Mouse (Mus musculus) neural tube, embryonic 13.5 days (tissue): ENCODE measurements around the gene Ano6. TPM values are rescaled to one million over a fixed set of nuclear protein-coding genes. Genes with fewer than 3 reads are reported as not detected.

ENCODE experiments used
- ATAC-seq: fragments of 200-750 bp; cut with Nextera tagmentation; 2 replicates; pipeline ENCODE4 v1.8.0; 2017; ENCODE audit warnings: low read depth, mild to moderate bottlenecking, moderate TSS enrichment, moderate library complexity
- H3K27ac ChIP-seq: fragments of 300-500 bp; sonication (generic); replicated peaks from 2 replicates; pipeline ENCODE4 v1.5.1; 2015; ENCODE audit warnings: moderate library complexity, mild to moderate bottlenecking, inconsistent platforms
- H3K27me3 ChIP-seq: fragments of 300-500 bp; sonication (generic); 2 replicates; pipeline ENCODE4 v1.6.1; 2015; ENCODE audit warnings: mild to moderate bottlenecking, inconsistent platforms
- H3K36me3 ChIP-seq: fragments of 300-500 bp; sonication (generic); 2 replicates; pipeline ENCODE4 v1.6.1; 2015; ENCODE audit warnings: mild to moderate bottlenecking, inconsistent platforms
- H3K4me1 ChIP-seq: fragments of 300-500 bp; sonication (generic); replicated peaks from 2 replicates; pipeline ENCODE4 v1.6.1; 2015; ENCODE audit warnings: inconsistent platforms
- H3K4me2 ChIP-seq: fragments of 300-500 bp; sonication (generic); 2 replicates; pipeline ENCODE4 v1.6.1; 2015; ENCODE audit warnings: inconsistent platforms, mild to moderate bottlenecking, moderate library complexity
- H3K4me3 ChIP-seq: fragments of 300-500 bp; sonication (generic); 2 replicates; pipeline ENCODE4 v1.5.1; 2015; ENCODE audit warnings: mild to moderate bottlenecking, inconsistent platforms
- H3K9ac ChIP-seq: fragments of 300-500 bp; sonication (generic); 2 replicates; pipeline ENCODE4 v1.6.1; 2015; ENCODE audit warnings: moderate library complexity, mild to moderate bottlenecking, inconsistent platforms
- H3K9me3 ChIP-seq: fragments of 300-500 bp; sonication (generic); 2 replicates; pipeline ENCODE4 v1.6.1; 2016; ENCODE audit warnings: inconsistent platforms
- WGBS: fragments of 180-500 bp; shearing (Covaris S2); methylation state at CpG from one replicate; pipeline ENCODE4 v1.1.7; 2015; 5-methylcytosine and 5-hydroxymethylcytosine counted together
- polyA plus RNA-seq: library from polyadenylated mRNA; unstranded; fragments of >200 nt; fragmentation: Nextera tagmentation; extraction: Ambion mirVana; gene quantifications from 2 replicates; pipeline ENCODE4 v1.2.1, GENCODE M21; 2015

The Ano6 gene
- polyA plus RNA-seq, 1 experiment from 2014 or later = 30.2 TPM

- Histone ChIP-seq H3K4me1 (0 out of 2 replicates have a peak, but pooled peaks cover 9% of the 10 kb centered on the region), H3K27me3 (no peaks in the 10 kb centered on the region), H3K36me3 (no peaks in the 10 kb centered on the region), H3K4me2 (no peak overlapping the region), H3K4me3 (no peak overlapping the region), H3K9me3 (no peaks in the 10 kb centered on the region), H3K9ac (no peak overlapping the region), H3K27ac (no peak overlapping the region)
- 45% methylated on average over 11 of the region's 11 CpGs for WGBS
- no peak for ATAC-seq
These were observed 47.8 kb downstream of the Ano6 start for GRCm38 (mm10) chr15:95838171-95839020.

GRCm38 (mm10) chr15:95839789-95840188, 49.1 kb downstream of the Ano6 start:
- no peak overlapping the region for H3K27ac ChIP-seq
- ATAC-seq = no peak
- H3K36me3 ChIP-seq = no peaks in the 10 kb centered on the region
- H3K4me2 ChIP-seq = no peak overlapping the region
- H3K4me1 ChIP-seq = 0 out of 2 replicates have a peak, but pooled peaks cover 9% of the 10 kb centered on the region
- WGBS = 64% methylated on average over 3 of the region's 3 CpGs
- H3K9me3 ChIP-seq = no peaks in the 10 kb centered on the region
- H3K9ac ChIP-seq = no peak overlapping the region
- H3K4me3 ChIP-seq = no peak overlapping the region
- H3K27me3 ChIP-seq = no peaks in the 10 kb centered on the region

GRCm38 (mm10) chr15:95843183-95843949, 52.7 kb downstream of the Ano6 start:
- Histone ChIP-seq H3K4me1 (peaks cover 7% of the 10 kb centered on the region), H3K4me2 (no peak overlapping the region), H3K27me3 (no peaks in the 10 kb centered on the region), H3K9ac (no peak overlapping the region), H3K36me3 (no peaks in the 10 kb centered on the region), H3K27ac (no peak overlapping the region), H3K9me3 (no peaks in the 10 kb centered on the region), H3K4me3 (no peak overlapping the region)
- no peak for ATAC-seq
- 85% methylated on average over 18 of the region's 18 CpGs for WGBS

GRCm38 (mm10) chr15:95844412-95844811, 53.8 kb downstream of the Ano6 start:
- no peak overlapping the region for H3K4me3 ChIP-seq
- no peak overlapping the region for H3K9ac ChIP-seq
- H3K27ac ChIP-seq = no peak overlapping the region
- no peaks in the 10 kb centered on the region for H3K27me3 ChIP-seq
- no peaks in the 10 kb centered on the region for H3K9me3 ChIP-seq
- no peak for ATAC-seq
- H3K36me3 ChIP-seq = no peaks in the 10 kb centered on the region
- 73% methylated on average over 2 of the region's 2 CpGs for WGBS
- no peak overlapping the region for H3K4me2 ChIP-seq
- H3K4me1 ChIP-seq = peaks cover 11% of the 10 kb centered on the region

GRCm38 (mm10) chr15:95846102-95846501, 55.5 kb downstream of the Ano6 start:
- Histone ChIP-seq H3K27me3 (no peaks in the 10 kb centered on the region), H3K4me3 (no peak overlapping the region), H3K4me1 (peaks cover 16% of the 10 kb centered on the region), H3K9me3 (no peaks in the 10 kb centered on the region), H3K4me2 (no peak overlapping the region), H3K27ac (no peak overlapping the region), H3K9ac (no peak overlapping the region), H3K36me3 (no peaks in the 10 kb centered on the region)
- ATAC-seq = no peak
- WGBS = 87% methylated on average over 5 of the region's 5 CpGs

- H3K9me3 ChIP-seq = no peaks in the 10 kb centered on the region
- no peak overlapping the region for H3K4me2 ChIP-seq
- H3K27me3 ChIP-seq = no peaks in the 10 kb centered on the region
- H3K4me1 ChIP-seq = peaks cover 16% of the 10 kb centered on the region
- no peaks in the 10 kb centered on the region for H3K36me3 ChIP-seq
- WGBS = 58% methylated on average over 6 of the region's 6 CpGs
- ATAC-seq = peak; percentile 43
- no peak overlapping the region for H3K9ac ChIP-seq
- H3K27ac ChIP-seq = no peak overlapping the region
- H3K4me3 ChIP-seq = no peak overlapping the region
These were observed 57.9 kb downstream of the Ano6 start for GRCm38 (mm10) chr15:95848493-95849064.

- H3K9me3 ChIP-seq = no peaks in the 10 kb centered on the region
- peaks cover 16% of the 10 kb centered on the region for H3K4me1 ChIP-seq
- H3K27me3 ChIP-seq = no peaks in the 10 kb centered on the region
These were observed 59.1 kb downstream of the Ano6 start for GRCm38 (mm10) chr15:95849513-95850411.

GRCm38 (mm10) chr15:95850546-95850945, 59.9 kb downstream of the Ano6 start:
- ATAC-seq = no peak
- no peaks in the 10 kb centered on the region for H3K36me3 ChIP-seq
- WGBS = 92% methylated on average over 5 of the region's 5 CpGs
- peaks cover 16% of the 10 kb centered on the region for H3K4me1 ChIP-seq
- H3K4me2 ChIP-seq = no peak overlapping the region
- no peaks in the 10 kb centered on the region for H3K9me3 ChIP-seq
- H3K27me3 ChIP-seq = no peaks in the 10 kb centered on the region
- H3K27ac ChIP-seq = no peak overlapping the region
- H3K9ac ChIP-seq = no peak overlapping the region
- H3K4me3 ChIP-seq = no peak overlapping the region

More at GRCm38 (mm10) chr15:95849513-95850411, 59.1 kb downstream of the Ano6 start:
- Histone ChIP-seq H3K9ac (no peak overlapping the region), H3K27ac (no peak overlapping the region), H3K4me3 (no peak overlapping the region), H3K4me2 (no peak overlapping the region), H3K36me3 (no peaks in the 10 kb centered on the region)
- ATAC-seq = no peak
- 62% methylated on average over 18 of the region's 18 CpGs for WGBS

- no peak overlapping the region for H3K27ac ChIP-seq
- no peaks in the 10 kb centered on the region for H3K36me3 ChIP-seq
- no peaks in the 10 kb centered on the region for H3K9me3 ChIP-seq
- ATAC-seq = no peak
- H3K27me3 ChIP-seq = no peaks in the 10 kb centered on the region
- no peak overlapping the region for H3K4me3 ChIP-seq
- no peak overlapping the region for H3K4me2 ChIP-seq
- H3K9ac ChIP-seq = no peak overlapping the region
- WGBS = 88% methylated on average over 13 of the region's 13 CpGs
- no peaks in the 10 kb centered on the region for H3K4me1 ChIP-seq
These were observed 64.6 kb downstream of the Ano6 start for GRCm38 (mm10) chr15:95855051-95855844.

GRCm38 (mm10) chr15:95855953-95856352, 65.3 kb downstream of the Ano6 start:
- H3K27me3 ChIP-seq = no peaks in the 10 kb centered on the region
- H3K4me1 ChIP-seq = no peaks in the 10 kb centered on the region
- H3K9ac ChIP-seq = no peak overlapping the region
- 65% methylated on average over 7 of the region's 7 CpGs for WGBS
- no peak overlapping the region for H3K4me2 ChIP-seq
- H3K4me3 ChIP-seq = no peak overlapping the region
- H3K36me3 ChIP-seq = no peaks in the 10 kb centered on the region
- H3K27ac ChIP-seq = no peak overlapping the region
- ATAC-seq = no peak
- no peaks in the 10 kb centered on the region for H3K9me3 ChIP-seq
